Mouse (Mus musculus): ENCODE measurements around the gene 6030408B16Rik. TPM values are rescaled to one million over a fixed set of nuclear protein-coding genes. Genes with fewer than 3 reads are reported as not detected.

Gene 6030408B16Rik
- total RNA-seq, 1 experiment: 0.22 TPM

DNA sequence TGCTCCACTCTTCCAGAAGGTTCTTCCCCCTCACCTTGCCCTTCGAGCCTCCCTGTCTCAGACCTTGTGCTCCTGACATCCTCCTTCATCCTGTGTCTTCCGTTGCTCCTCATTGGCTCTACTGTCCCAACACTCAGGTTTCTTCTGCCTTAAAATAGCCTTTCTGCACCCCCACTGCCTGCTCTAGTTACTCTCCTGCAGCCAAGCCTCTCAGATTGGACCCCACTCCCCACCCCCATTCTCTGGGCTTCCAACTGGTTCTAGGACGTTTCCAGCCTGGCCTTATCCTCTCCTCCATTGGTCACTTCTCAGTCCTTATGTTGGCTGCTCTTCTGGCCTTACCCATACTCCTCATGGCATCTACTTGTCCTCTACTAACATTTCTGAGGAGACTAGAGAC, 9.2 kb downstream of the 6030408B16Rik start:
- Histone ChIP-seq H3K9me3 (ENCODE audit: control insufficient read depth, insufficient read depth, low read depth, low read length) (no peaks in the 10 kb centered on the region), H3K9ac (ENCODE audit: insufficient read depth, low read depth, low read length, poor library complexity, severe bottlenecking) (no peak overlapping the region), H3K27ac (ENCODE audit: insufficient read depth, low read depth, low read length, poor library complexity, severe bottlenecking) (no peak overlapping the region), H3K4me3 (ENCODE audit: insufficient read depth in 1 of 2, low read depth in 1 of 2, low read length in 2 of 2, poor library complexity in 1 of 2, severe bottlenecking in 1 of 2) (no peak overlapping the region), H3K36me3 (ENCODE audit: control insufficient read depth, insufficient read depth, low read length, poor library complexity, severe bottlenecking) (no peaks in the 10 kb centered on the region), H3K4me1 (ENCODE audit: control insufficient read depth in 2 of 2, insufficient read depth in 2 of 2, low read length in 2 of 2, poor library complexity in 1 of 2) (no peaks in the 10 kb centered on the region; a peak in 1 of 4 replicates)
- in situ Hi-C loops (cut with MboI; ENCODE audit: low sequenced_read_pairs in 2 of 2, unreplicated experiment in 2 of 2): no loop called here
- TF ChIP-seq CHD2 (IDR thresholded peaks at IDR 0.05; ENCODE audit: low read depth, low read length) (no peak), HCFC1 (IDR thresholded peaks at IDR 0.05; ENCODE audit: borderline replicate concordance, insufficient read depth, low read length) (no peak), ZNF384 (IDR thresholded peaks at IDR 0.05; ENCODE audit: low read depth, low read length) (no peak), ZC3H11A (IDR thresholded peaks at IDR 0.05; ENCODE audit: borderline replicate concordance, low read depth, low read length) (no peak), MAFK (IDR thresholded peaks at IDR 0.05; ENCODE audit: insufficient read depth, low read depth, low read length) (no peak)
- no peak for DNase-seq (ENCODE audit: low read depth, low spot score)

DNA sequence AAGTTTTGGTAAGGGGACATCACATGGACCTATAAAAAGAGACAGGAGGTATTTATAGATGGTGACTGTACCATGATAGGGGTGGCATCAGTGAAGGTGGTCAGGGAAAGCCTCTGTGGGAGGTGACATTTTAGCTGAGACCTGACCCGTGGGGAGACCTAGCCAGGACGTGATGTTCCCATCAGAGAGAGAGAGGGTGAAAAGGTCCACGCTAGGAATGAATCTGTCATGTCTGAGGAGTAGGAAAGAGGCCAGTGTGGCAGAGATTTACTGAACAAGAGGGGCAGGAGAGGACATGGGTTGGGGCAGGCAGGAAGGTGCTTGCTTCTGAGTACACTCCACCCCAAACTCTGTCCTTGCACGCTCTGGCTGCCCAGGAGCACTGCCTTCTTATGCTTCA, 10.8 kb downstream of the 6030408B16Rik start:
- H3K4me3 ChIP-seq (ENCODE audit: insufficient read depth in 1 of 2, low read depth in 1 of 2, low read length in 2 of 2, poor library complexity in 1 of 2, severe bottlenecking in 1 of 2): no peak overlapping the region
- in situ Hi-C loops (cut with MboI; ENCODE audit: low sequenced_read_pairs in 2 of 2, unreplicated experiment in 2 of 2): no loop called here
- no peaks in the 10 kb centered on the region for H3K4me1 ChIP-seq (ENCODE audit: control insufficient read depth in 2 of 2, insufficient read depth in 2 of 2, low read length in 2 of 2, poor library complexity in 1 of 2)
- no peak overlapping the region for H3K27ac ChIP-seq (ENCODE audit: insufficient read depth, low read depth, low read length, poor library complexity, severe bottlenecking)
- no peak overlapping the region for H3K9ac ChIP-seq (ENCODE audit: insufficient read depth, low read depth, low read length, poor library complexity, severe bottlenecking)
- H3K9me3 ChIP-seq (ENCODE audit: control insufficient read depth, insufficient read depth, low read depth, low read length): no peaks in the 10 kb centered on the region
- H3K36me3 ChIP-seq (ENCODE audit: control insufficient read depth, insufficient read depth, low read length, poor library complexity, severe bottlenecking): no peaks in the 10 kb centered on the region
- DNase-seq (ENCODE audit: low read depth, low spot score): no peak
- TF ChIP-seq ZNF384 (IDR thresholded peaks at IDR 0.05; ENCODE audit: low read depth, low read length): no peak
- TF ChIP-seq HCFC1 (IDR thresholded peaks at IDR 0.05; ENCODE audit: borderline replicate concordance, insufficient read depth, low read length): no peak
- no peak for TF ChIP-seq ZC3H11A (IDR thresholded peaks at IDR 0.05; ENCODE audit: borderline replicate concordance, low read depth, low read length)
- no peak for TF ChIP-seq CHD2 (IDR thresholded peaks at IDR 0.05; ENCODE audit: low read depth, low read length)
- TF ChIP-seq MAFK (IDR thresholded peaks at IDR 0.05; ENCODE audit: insufficient read depth, low read depth, low read length): no peak

DNA sequence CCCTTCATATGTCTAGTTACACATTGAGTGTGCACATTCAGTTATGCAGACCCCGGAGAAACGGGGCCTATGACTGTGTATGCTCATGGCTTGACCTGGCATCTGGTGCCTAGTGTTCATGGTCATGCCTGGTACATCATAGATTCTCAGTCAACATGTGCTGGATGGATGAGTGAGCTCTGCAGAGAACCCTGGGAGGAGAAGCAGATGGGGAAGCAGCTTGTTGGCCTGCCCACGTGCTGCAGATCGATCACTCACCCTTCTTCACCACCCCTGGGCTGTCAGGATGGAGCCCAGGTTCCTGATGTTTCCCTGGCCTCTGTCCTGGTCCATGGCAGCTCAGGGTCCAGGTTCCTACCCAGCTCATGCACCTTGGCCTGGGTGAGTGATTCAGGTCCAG, 13.4 kb downstream of the 6030408B16Rik start:
- Histone ChIP-seq H3K36me3 (ENCODE audit: control insufficient read depth, insufficient read depth, low read length, poor library complexity, severe bottlenecking) (no peaks in the 10 kb centered on the region), H3K27ac (ENCODE audit: insufficient read depth, low read depth, low read length, poor library complexity, severe bottlenecking) (no peak overlapping the region), H3K9ac (ENCODE audit: insufficient read depth, low read depth, low read length, poor library complexity, severe bottlenecking) (no peak overlapping the region), H3K9me3 (ENCODE audit: control insufficient read depth, insufficient read depth, low read depth, low read length) (no peaks in the 10 kb centered on the region), H3K4me3 (ENCODE audit: insufficient read depth in 1 of 2, low read depth in 1 of 2, low read length in 2 of 2, poor library complexity in 1 of 2, severe bottlenecking in 1 of 2) (no peak overlapping the region), H3K4me1 (ENCODE audit: control insufficient read depth in 2 of 2, insufficient read depth in 2 of 2, low read length in 2 of 2, poor library complexity in 1 of 2) (no peaks in the 10 kb centered on the region)
- no peak for DNase-seq (ENCODE audit: low read depth, low spot score)
- in situ Hi-C loops (cut with MboI; ENCODE audit: low sequenced_read_pairs in 2 of 2, unreplicated experiment in 2 of 2): no loop called here
- TF ChIP-seq CHD2 (IDR thresholded peaks at IDR 0.05; ENCODE audit: low read depth, low read length) (no peak), ZNF384 (IDR thresholded peaks at IDR 0.05; ENCODE audit: low read depth, low read length) (no peak), HCFC1 (IDR thresholded peaks at IDR 0.05; ENCODE audit: borderline replicate concordance, insufficient read depth, low read length) (no peak), ZC3H11A (IDR thresholded peaks at IDR 0.05; ENCODE audit: borderline replicate concordance, low read depth, low read length) (no peak), MAFK (IDR thresholded peaks at IDR 0.05; ENCODE audit: insufficient read depth, low read depth, low read length) (no peak)

DNA sequence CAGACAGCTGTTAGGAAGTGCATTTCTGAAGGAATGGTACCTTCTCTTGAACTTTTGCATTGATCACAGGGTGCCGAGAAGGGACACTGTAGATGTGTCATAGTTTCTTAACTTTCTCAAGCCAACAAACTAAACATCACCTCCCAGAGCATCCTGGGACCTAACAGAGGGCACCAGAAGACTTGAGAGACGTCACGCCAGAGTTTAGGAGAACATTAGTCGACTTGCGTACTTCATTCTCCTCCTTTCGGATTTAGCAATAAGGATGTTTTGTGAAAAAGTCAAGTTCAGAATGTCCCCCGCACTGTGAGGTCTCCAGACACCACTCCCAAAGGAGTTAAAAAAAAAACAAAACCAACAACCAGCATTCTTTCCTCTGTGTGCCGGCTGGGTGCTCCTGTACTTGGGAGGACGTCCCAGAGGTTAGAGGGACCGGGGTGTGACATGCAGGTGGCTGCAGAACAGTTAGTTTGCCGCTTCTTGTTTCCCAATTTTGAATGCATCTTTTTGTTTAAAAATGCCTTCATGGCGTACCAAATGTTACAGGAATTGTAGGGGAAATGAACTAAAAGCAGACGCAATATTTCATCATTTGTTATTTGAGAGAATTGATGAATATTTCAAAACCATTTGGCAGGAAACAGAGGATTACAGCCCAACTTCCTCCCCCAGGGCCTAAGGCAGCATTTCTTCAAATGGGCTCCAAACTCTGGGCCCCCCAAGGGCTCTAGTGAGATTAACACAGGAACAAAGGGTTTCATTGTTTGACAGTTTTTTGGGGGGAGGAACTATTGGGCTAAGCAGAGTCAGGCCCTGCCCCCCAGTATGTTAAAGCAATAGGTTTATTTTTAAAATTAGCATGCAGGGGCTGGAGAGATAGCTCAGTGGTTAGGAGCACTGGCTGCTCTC, 15.7 kb downstream of the 6030408B16Rik start:
- Histone ChIP-seq H3K4me1 (ENCODE audit: control insufficient read depth in 2 of 2, insufficient read depth in 2 of 2, low read length in 2 of 2, poor library complexity in 1 of 2) (no peaks in the 10 kb centered on the region), H3K9me3 (ENCODE audit: control insufficient read depth, insufficient read depth, low read depth, low read length) (no peaks in the 10 kb centered on the region), H3K9ac (ENCODE audit: insufficient read depth, low read depth, low read length, poor library complexity, severe bottlenecking) (no peak overlapping the region), H3K36me3 (ENCODE audit: control insufficient read depth, insufficient read depth, low read length, poor library complexity, severe bottlenecking) (no peaks in the 10 kb centered on the region), H3K27ac (ENCODE audit: insufficient read depth, low read depth, low read length, poor library complexity, severe bottlenecking) (no peak overlapping the region), H3K4me3 (ENCODE audit: insufficient read depth in 1 of 2, low read depth in 1 of 2, low read length in 2 of 2, poor library complexity in 1 of 2, severe bottlenecking in 1 of 2) (no peak overlapping the region)
- in situ Hi-C loops (cut with MboI; ENCODE audit: low sequenced_read_pairs in 2 of 2, unreplicated experiment in 2 of 2): no loop called here
- no peak for DNase-seq (ENCODE audit: low read depth, low spot score)
- TF ChIP-seq ZC3H11A (IDR thresholded peaks at IDR 0.05; ENCODE audit: borderline replicate concordance, low read depth, low read length) (no peak), MAFK (IDR thresholded peaks at IDR 0.05; ENCODE audit: insufficient read depth, low read depth, low read length) (no peak), CHD2 (IDR thresholded peaks at IDR 0.05; ENCODE audit: low read depth, low read length) (no peak), ZNF384 (IDR thresholded peaks at IDR 0.05; ENCODE audit: low read depth, low read length) (no peak), HCFC1 (IDR thresholded peaks at IDR 0.05; ENCODE audit: borderline replicate concordance, insufficient read depth, low read length) (no peak)

All from ES-E14 (cell line).